ENCODE assay signal across 8 mouse cellular contexts in the genomic region with DNA sequence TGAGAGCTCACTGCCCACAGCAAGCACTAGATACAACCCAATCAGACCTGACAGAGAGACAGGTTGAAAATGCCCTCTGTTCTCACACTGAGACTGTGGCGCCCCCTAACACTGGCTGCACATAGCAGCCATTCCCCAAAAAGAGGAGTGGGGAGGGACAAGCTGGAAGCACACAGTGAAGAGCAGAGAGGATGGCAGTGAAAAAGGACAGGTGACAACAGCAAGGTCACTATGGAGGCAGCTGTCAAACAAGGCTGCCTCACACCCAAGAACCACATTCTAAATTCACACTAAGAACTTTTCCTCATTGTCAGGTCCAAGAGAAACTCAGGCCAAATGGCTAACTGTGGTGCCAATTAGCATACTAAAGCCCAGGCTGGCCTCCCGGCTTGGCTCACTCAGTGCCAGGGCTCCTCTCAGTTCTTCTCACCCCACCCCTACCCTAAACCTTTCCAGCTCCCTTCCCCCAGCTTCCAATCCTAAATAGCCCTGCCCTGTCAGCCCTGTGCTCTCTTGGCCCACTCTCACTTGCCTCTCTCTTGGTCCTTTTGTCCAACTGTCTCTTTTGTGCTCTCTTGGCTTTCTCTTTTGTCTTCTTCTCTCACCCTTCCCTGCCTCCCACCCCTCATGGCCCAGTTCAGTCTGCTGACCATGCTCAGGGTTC.
A peak's percentile ranks its signal among the peaks of the same experiment; 100 is the strongest.
DNase-seq lines count a peak whose midpoint lies in the region; ATAC-seq and TF ChIP-seq lines count a peak whose summit lies in the region.

No protein-coding gene starts in this region.

- no peak for ATAC-seq in CD4-positive, CD25-positive, alpha-beta regulatory T cell, adult 4 months

- TF ChIP-seq CTCF in gastrocnemius, adult 2 months (IDR thresholded peaks at IDR 0.05) = no peak

- peak; percentile 28 for DNase-seq in gastrocnemius, adult 2 months
- no peak for DNase-seq in gastrocnemius, postnatal 25 days
- peak; percentile 19 for DNase-seq in ES-CJ7 (ENCODE audit: low read depth, low spot score)
- DNase-seq in cerebellum, postnatal 14 days = peak; percentile 25 to 37
- DNase-seq in layer of hippocampus, adult 8-10 months (ENCODE audit: low spot score in 2 of 2) = peak; percentile 39 to 47
- DNase-seq in B cell, adult 2 months = no peak
- DNase-seq in thymus, postnatal 25 days = no peak

- no peak overlapping the region for H3K4me3 ChIP-seq in gastrocnemius, adult 2 months

- no peak overlapping the region for H3K27ac ChIP-seq in gastrocnemius, adult 2 months

- intact Hi-C loops in gastrocnemius, adult 2 months (cut with DNase I) = no loop called here

Comparison
In these comparisons a context has a peak if more than half of its experiments do, and no peak if none do; other contexts are left out.
1. DNase-seq: peak in gastrocnemius, adult 2 months (single experiment), ES-CJ7 (single experiment), cerebellum, postnatal 14 days (2 of 2) and layer of hippocampus, adult 8-10 months (2 of 2); none in gastrocnemius, postnatal 25 days (single experiment), B cell, adult 2 months (0 of 2) and thymus, postnatal 25 days (single experiment).